Mouse (Mus musculus) brain, adult 10 weeks (tissue): Measurements from ENCODE around the gene Ube2k. TPM values are rescaled to one million over a fixed set of nuclear protein-coding genes. Genes with fewer than 3 reads are reported as not detected.

Experiments
- polyA plus RNA-seq: library from polyadenylated mRNA; stranded (reverse); fragments of 350-450 nt; fragmentation: Illumina TruSeq; extraction: RNeasy Lipid Tissue Mini Kit (QIAGEN cat#74804); gene quantifications from one replicate; pipeline ENCODE4 v1.2.3, GENCODE M21; 2015; ENCODE audit warnings: low read depth, low replicate concordance

Gene Ube2k
- 109 TPM for polyA plus RNA-seq

DNA sequence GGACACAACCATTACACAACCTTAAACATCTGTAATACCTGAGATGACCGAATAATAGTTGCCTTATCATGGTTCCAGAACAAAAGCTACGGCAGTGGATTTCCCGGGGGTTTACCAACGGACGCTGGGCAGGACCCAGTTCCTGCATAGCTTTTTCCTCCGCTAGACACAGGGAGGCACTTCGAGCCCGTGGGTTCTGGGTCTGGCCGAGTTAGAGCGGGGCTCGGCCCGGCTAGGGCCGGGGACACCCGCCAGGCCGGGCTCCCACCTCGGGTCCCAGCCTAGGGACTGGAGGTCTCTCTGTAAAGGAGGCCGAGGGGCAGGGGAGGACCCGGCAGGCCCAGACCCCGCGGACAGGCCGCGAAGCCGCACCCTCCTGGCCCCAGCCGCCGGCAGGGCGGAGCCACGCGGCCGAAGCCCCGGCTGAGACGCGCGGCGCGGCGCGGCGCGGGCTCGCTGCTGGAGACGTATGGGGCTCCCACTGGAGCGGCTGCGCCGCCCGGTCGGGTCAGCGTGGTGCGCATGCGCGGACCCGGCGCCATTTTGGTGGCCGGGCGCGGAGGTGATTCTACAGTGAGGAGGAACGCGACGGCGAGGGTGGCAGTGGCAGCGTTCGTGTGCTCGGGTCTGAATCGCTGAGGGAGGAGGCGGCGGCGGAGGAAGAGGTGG lies at the start of gene Ube2k, which contains the start of gene Smim14:
TSS of gene Ube2k (plus strand) at position 483 of the 669 bp plus-strand sequence.
TSS of gene Smim14 (minus strand) at position 434 of the 669 bp plus-strand sequence.

GRCm38 (mm10) chr5:65492716-65493531 lies 44.1 kb upstream of the Ube2k start, which contains the start of gene Gm43552:
Gm43552 (minus strand) TSS chr5:65492833.

Other genes with a start within 250 kb of the Ube2k start
- 20.7 TPM for gene Rfc1, start 201.6 kb upstream of the Ube2k start, polyA plus RNA-seq
- gene Klb, start 188.9 kb upstream of the Ube2k start, polyA plus RNA-seq: not detected
- 1,559 TPM for gene Rpl9, start 145.8 kb upstream of the Ube2k start, polyA plus RNA-seq
- gene Lias, start 145.7 kb upstream of the Ube2k start, polyA plus RNA-seq: 43.9 TPM
- 21.8 TPM for gene Ugdh, start 101.3 kb upstream of the Ube2k start, polyA plus RNA-seq
- not detected for gene Gm43552, start 44.4 kb upstream of the Ube2k start, polyA plus RNA-seq
- 168 TPM for gene Smim14, start within 50 bp of the Ube2k start, polyA plus RNA-seq
- gene Pds5a, start 161.0 kb downstream of the Ube2k start, polyA plus RNA-seq: 50.4 TPM
- gene N4bp2, start 226.3 kb downstream of the Ube2k start, polyA plus RNA-seq: 3.6 TPM